Comparison of ENCODE assay signal across 2 mouse cellular contexts in the genomic region with DNA sequence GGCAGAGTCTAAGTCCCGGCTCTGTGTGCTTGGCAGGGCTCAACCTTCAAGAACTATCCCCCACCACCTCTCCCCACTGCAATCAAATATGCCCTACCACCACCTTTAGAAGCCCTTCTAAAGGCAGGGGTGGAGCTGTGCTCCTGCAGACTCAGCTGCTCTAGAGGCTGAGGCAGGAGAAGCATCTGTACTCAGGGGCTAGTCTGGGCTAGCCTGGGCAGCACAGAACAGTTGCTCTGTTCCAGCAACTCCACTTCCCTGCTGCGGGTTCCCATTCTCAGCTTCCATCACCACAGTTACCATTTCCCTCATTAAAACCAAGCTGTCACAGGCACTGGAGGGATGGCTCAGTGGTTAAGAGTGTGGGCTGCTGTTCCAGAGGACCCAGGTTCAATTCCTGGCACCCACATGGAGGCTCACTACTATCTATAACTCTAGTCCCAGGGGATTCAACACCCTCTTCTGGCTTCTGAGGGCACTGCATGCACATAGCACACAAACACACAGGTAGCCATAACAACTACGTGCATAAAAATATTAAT.
TF ChIP-seq lines count a peak whose summit lies in the region.

No protein-coding gene starts in this region.

TF ChIP-seq in CH12.LX, 34 proteins besides CTCF, POLR2A, EP300 and RAD21:
- TF ChIP-seq MYC (IDR thresholded peaks at IDR 0.05; ENCODE audit: low read depth, low read length) (no peak), IRF4 (IDR thresholded peaks at IDR 0.05; ENCODE audit: low read depth, low read length) (no peak), GABPA (IDR thresholded peaks at IDR 0.05; ENCODE audit: insufficient replicate concordance, low read depth, low read length) (no peak), KAT2A (IDR thresholded peaks at IDR 0.05; ENCODE audit: insufficient replicate concordance, low read length) (0 out of 2 replicates have a peak, but pooled peaks have one; percentile 27), BHLHE40 (IDR thresholded peaks at IDR 0.05; ENCODE audit: low read depth, low read length) (no peak)

TF ChIP-seq in MEL, 35 proteins besides CTCF, POLR2A, EP300 and RAD21:
- TF ChIP-seq UBTF (IDR thresholded peaks at IDR 0.05; ENCODE audit: borderline replicate concordance, insufficient read depth, low read depth, low read length): no peak
- no peak for TF ChIP-seq MEF2A (IDR thresholded peaks at IDR 0.05; ENCODE audit: extremely low read depth, insufficient replicate concordance, low read depth, low read length, poor library complexity, severe bottlenecking)
- TF ChIP-seq MYC (IDR thresholded peaks at IDR 0.05; ENCODE audit: low read depth, low read length): no peak
- TF ChIP-seq USF2 (IDR thresholded peaks at IDR 0.05; ENCODE audit: borderline replicate concordance in 1 of 2, insufficient read depth in 1 of 2, low read depth in 1 of 2, low read length in 2 of 2): no peak
- no peak for TF ChIP-seq ZC3H11A (IDR thresholded peaks at IDR 0.05; ENCODE audit: low read depth, low read length)
- no peak for TF ChIP-seq USF1 (IDR thresholded peaks at IDR 0.05; ENCODE audit: low read depth, low read length)
- TF ChIP-seq MAFK (IDR thresholded peaks at IDR 0.05; ENCODE audit: borderline replicate concordance, low read depth, low read length): no peak
- no peak for TF ChIP-seq POLR2AphosphoS5 (IDR thresholded peaks at IDR 0.05; ENCODE audit: borderline replicate concordance, low read depth, low read length)
- TF ChIP-seq ZNF384 (IDR thresholded peaks at IDR 0.05; ENCODE audit: low read depth, low read length): no peak
- TF ChIP-seq E2F4 (IDR thresholded peaks at IDR 0.05; ENCODE audit: borderline replicate concordance, low read depth, low read length): no peak
- TF ChIP-seq MAZ (IDR thresholded peaks at IDR 0.05; ENCODE audit: low read depth, low read length): no peak
- no peak for TF ChIP-seq ETS1 (IDR thresholded peaks at IDR 0.05; ENCODE audit: low read depth, low read length)
- TF ChIP-seq MXI1 (IDR thresholded peaks at IDR 0.05; ENCODE audit: low read depth, low read length): no peak
- TF ChIP-seq TBP (IDR thresholded peaks at IDR 0.05; ENCODE audit: low read depth, low read length): no peak
- TF ChIP-seq TAL1 (IDR thresholded peaks at IDR 0.05; ENCODE audit: low read length): no peak
- no peak for TF ChIP-seq NRF1 (IDR thresholded peaks at IDR 0.05; ENCODE audit: insufficient read depth, low read depth, low read length, poor library complexity, severe bottlenecking)
- TF ChIP-seq BHLHE40 (IDR thresholded peaks at IDR 0.05; ENCODE audit: borderline replicate concordance, low read depth, low read length): no peak
- TF ChIP-seq POLR2AphosphoS2 (IDR thresholded peaks at IDR 0.05; ENCODE audit: low read length): no peak
